Mouse (Mus musculus) limb, embryonic 10.5 days (tissue): ENCODE measurements around the gene Clgn. TPM values are rescaled to one million over a fixed set of nuclear protein-coding genes. Genes with fewer than 3 reads are reported as not detected.
A peak's percentile ranks its signal among the peaks of the same experiment; 100 is the strongest.
"Not testable (repeated sequence)": the region's sequence is repeated elsewhere in the genome, so short reads cannot be mapped to it uniquely, and the experiment has no call there.

Source experiments
- DNase-seq: peaks from one replicate; pipeline ENCODE4 v3.0.0-alpha.2; 2017; ENCODE audit warnings: low spot score
- H3K27ac ChIP-seq: fragments of 300-500 bp; sonication (generic); 2 replicates; pipeline ENCODE4 v1.5.1; 2016; ENCODE audit warnings: mild to moderate bottlenecking
- H3K27me3 ChIP-seq: fragments of 300-500 bp; sonication (generic); 2 replicates; pipeline ENCODE4 v1.6.1; 2016; ENCODE audit warnings: low read depth, mild to moderate bottlenecking; ENCODE audit not compliant: poor library complexity, severe bottlenecking
- H3K36me3 ChIP-seq: fragments of 300-500 bp; sonication (generic); 2 replicates; pipeline ENCODE4 v1.6.1; 2016; ENCODE audit warnings: mild to moderate bottlenecking, moderate library complexity
- H3K4me1 ChIP-seq: fragments of 300-500 bp; sonication (generic); 2 replicates; pipeline ENCODE4 v1.6.1; 2016
- H3K4me3 ChIP-seq: fragments of 300-500 bp; sonication (generic); 2 replicates; pipeline ENCODE4 v1.5.1; 2016; ENCODE audit warnings: mild to moderate bottlenecking, moderate library complexity
- H3K9me3 ChIP-seq: fragments of 300-500 bp; sonication (generic); replicated peaks from 2 replicates; pipeline ENCODE4 v1.6.1; 2016; ENCODE audit warnings: mild to moderate bottlenecking
- WGBS: fragments of 180-500 bp; shearing (Covaris S2); methylation state at CpG from one replicate; pipeline ENCODE4 v1.1.7; 2016; 5-methylcytosine and 5-hydroxymethylcytosine counted together
- polyA plus RNA-seq: library from polyadenylated mRNA; unstranded; fragments of >200 nt; fragmentation: Nextera tagmentation; extraction: Ambion mirVana; gene quantifications from 2 replicates; pipeline ENCODE4 v1.2.1, GENCODE M21; 2016

Gene Clgn
- polyA plus RNA-seq, 1 experiment from 2014 or later = 2.0 TPM

- H3K4me1 ChIP-seq, H3K9me3 ChIP-seq, H3K4me3 ChIP-seq, H3K27ac ChIP-seq, DNase-seq, H3K27me3 ChIP-seq: not testable (repeated sequence)
- peaks cover 10% of the 10 kb centered on the region for H3K36me3 ChIP-seq
- 88% methylated on average over 3 of the region's 3 CpGs for WGBS
Measured at GRCm38 (mm10) chr8:83428621-83429020, 39.0 kb downstream of the Clgn start.

- no peaks in the 10 kb centered on the region for H3K4me1 ChIP-seq
- H3K36me3 ChIP-seq = peaks cover 15% of the 10 kb centered on the region
- no peaks in the 10 kb centered on the region for H3K27me3 ChIP-seq
- 68% methylated on average over 4 of the region's 4 CpGs for WGBS
- H3K9me3 ChIP-seq = no peaks in the 10 kb centered on the region
- no peak overlapping the region for H3K4me3 ChIP-seq
- no peak for DNase-seq
- H3K27ac ChIP-seq = no peak overlapping the region
Measured at GRCm38 (mm10) chr8:83429071-83429524, 39.4 kb downstream of the Clgn start.

- Histone ChIP-seq H3K4me3 (no peak overlapping the region), H3K9me3 (no peaks in the 10 kb centered on the region), H3K4me1 (peaks cover 10% of the 10 kb centered on the region), H3K27ac (no peak overlapping the region), H3K27me3 (no peaks in the 10 kb centered on the region), H3K36me3 (peaks cover 41% of the 10 kb centered on the region)
- 81% methylated on average over 1 of the region's 1 CpGs for WGBS
- no peak for DNase-seq
Measured at GRCm38 (mm10) chr8:83437077-83437476, 47.4 kb downstream of the Clgn start.

GRCm38 (mm10) chr8:83441656-83442242 is 52.1 kb downstream of the Clgn start:
- Histone ChIP-seq H3K27me3 (no peaks in the 10 kb centered on the region), H3K9me3 (no peaks in the 10 kb centered on the region), H3K4me3 (peak overlapping the region; percentile 94), H3K36me3 (peaks cover 14% of the 10 kb centered on the region), H3K4me1 (peaks cover 14% of the 10 kb centered on the region), H3K27ac (peak overlapping the region; percentile 95)
- 2% methylated on average over 29 of the region's 29 CpGs for WGBS
- no peak for DNase-seq

GRCm38 (mm10) chr8:83442243-83443051 is 52.8 kb downstream of the Clgn start:
- Histone ChIP-seq H3K9me3 (no peaks in the 10 kb centered on the region), H3K4me1 (peaks cover 14% of the 10 kb centered on the region), H3K27me3 (no peaks in the 10 kb centered on the region), H3K4me3 (peak overlapping the region; percentile 94), H3K36me3 (peaks cover 7% of the 10 kb centered on the region), H3K27ac (peak overlapping the region; percentile 95)
- WGBS = 1% methylated on average over 63 of the region's 64 CpGs
- peak; percentile 99 for DNase-seq

- Histone ChIP-seq H3K27ac (peak overlapping the region; percentile 95), H3K36me3 (peaks cover under 1% of the 10 kb centered on the region), H3K4me3 (peak overlapping the region; percentile 94), H3K27me3 (no peaks in the 10 kb centered on the region), H3K9me3 (no peaks in the 10 kb centered on the region), H3K4me1 (peaks cover 14% of the 10 kb centered on the region)
- WGBS = 41% methylated on average over 5 of the region's 5 CpGs
- DNase-seq = no peak
Measured at GRCm38 (mm10) chr8:83443052-83443400, 53.4 kb downstream of the Clgn start.

- H3K27ac ChIP-seq = no peak overlapping the region
- no peaks in the 10 kb centered on the region for H3K9me3 ChIP-seq
- H3K27me3 ChIP-seq = no peaks in the 10 kb centered on the region
- WGBS = 86% methylated on average over 1 of the region's 1 CpGs
- H3K4me1 ChIP-seq = no peaks in the 10 kb centered on the region
- no peak overlapping the region for H3K4me3 ChIP-seq
- peak; percentile 47 for DNase-seq
- H3K36me3 ChIP-seq = no peaks in the 10 kb centered on the region
Measured at GRCm38 (mm10) chr8:83449960-83450359, 60.3 kb downstream of the Clgn start.

- H3K27ac ChIP-seq = no peak overlapping the region
- 29% methylated on average over 3 of the region's 3 CpGs for WGBS
- no peaks in the 10 kb centered on the region for H3K4me1 ChIP-seq
- no peak overlapping the region for H3K4me3 ChIP-seq
- DNase-seq = no peak
- H3K27me3 ChIP-seq = no peaks in the 10 kb centered on the region
- H3K9me3 ChIP-seq = no peaks in the 10 kb centered on the region
- no peaks in the 10 kb centered on the region for H3K36me3 ChIP-seq
Measured at GRCm38 (mm10) chr8:83451056-83451455, 61.4 kb downstream of the Clgn start.

GRCm38 (mm10) chr8:83457121-83457520 is 67.5 kb downstream of the Clgn start:
- DNase-seq = no peak
- 72% methylated on average over 6 of the region's 6 CpGs for WGBS

GRCm38 (mm10) chr8:83458222-83458621 is 68.6 kb downstream of the Clgn start, which contains the start of gene Scoc:
TSS of gene Scoc (minus strand) at chr8:83458391.
- no peak within 1 kb of the TSS for H3K4me3 ChIP-seq
- no peaks in the 10 kb centered on the region for H3K9me3 ChIP-seq
- no peaks in the 10 kb centered on the region for H3K36me3 ChIP-seq
- H3K4me1 ChIP-seq = no peaks in the 10 kb centered on the region
- H3K27me3 ChIP-seq = no peaks in the 10 kb centered on the region
- WGBS = 88% methylated on average over 14 of the region's 14 CpGs
- DNase-seq = no peak
- no peak within 1 kb of the TSS for H3K27ac ChIP-seq

More at GRCm38 (mm10) chr8:83457121-83457520, 67.5 kb downstream of the Clgn start:
- no peaks in the 10 kb centered on the region for H3K4me1 ChIP-seq
- no peaks in the 10 kb centered on the region for H3K27me3 ChIP-seq
- no peak overlapping the region for H3K4me3 ChIP-seq
- no peak overlapping the region for H3K27ac ChIP-seq
- no peaks in the 10 kb centered on the region for H3K9me3 ChIP-seq
- no peaks in the 10 kb centered on the region for H3K36me3 ChIP-seq

GRCm38 (mm10) chr8:83459606-83460005 is 69.9 kb downstream of the Clgn start:
- Histone ChIP-seq H3K36me3 (no peaks in the 10 kb centered on the region), H3K27ac (no peak overlapping the region), H3K9me3 (no peaks in the 10 kb centered on the region), H3K27me3 (no peaks in the 10 kb centered on the region), H3K4me3 (no peak overlapping the region), H3K4me1 (no peaks in the 10 kb centered on the region)
- DNase-seq = no peak
- 79% methylated on average over 3 of the region's 3 CpGs for WGBS
